Mouse (Mus musculus) midbrain, embryonic 16.5 days (tissue): Measurements from ENCODE around the gene 2010111I01Rik. TPM values are rescaled to one million over a fixed set of nuclear protein-coding genes. Genes with fewer than 3 reads are reported as not detected.
"Not testable (repeated sequence)": the region's sequence is repeated elsewhere in the genome, so short reads cannot be mapped to it uniquely, and the experiment has no call there.

ENCODE experiments used
- ATAC-seq: fragments of 200-750 bp; cut with Nextera tagmentation; 2 replicates; pipeline ENCODE4 v1.8.0; 2017; ENCODE audit warnings: moderate TSS enrichment
- H3K27ac ChIP-seq: fragments of 300-500 bp; sonication (generic); 2 replicates; pipeline ENCODE4 v1.5.1; 2014; ENCODE audit warnings: mild to moderate bottlenecking, low read length, mixed read lengths
- H3K27me3 ChIP-seq: fragments of 300-500 bp; sonication (generic); 2 replicates; pipeline ENCODE4 v1.6.1; 2014; ENCODE audit warnings: low read depth, low read length, mixed read lengths; ENCODE audit not compliant: control insufficient read depth, insufficient read depth
- H3K36me3 ChIP-seq: fragments of 300-500 bp; sonication (generic); 2 replicates; pipeline ENCODE4 v1.6.1; 2014; ENCODE audit warnings: mild to moderate bottlenecking, low read length, moderate library complexity, mixed read lengths; ENCODE audit not compliant: control insufficient read depth, insufficient read depth
- H3K4me1 ChIP-seq: fragments of 300-500 bp; sonication (generic); 2 replicates; pipeline ENCODE4 v1.6.1; 2014; ENCODE audit warnings: mild to moderate bottlenecking, low read length, mixed read lengths; ENCODE audit not compliant: control insufficient read depth, insufficient read depth
- H3K4me2 ChIP-seq: fragments of 300-500 bp; sonication (generic); 2 replicates; pipeline ENCODE4 v1.6.1; 2014; ENCODE audit warnings: mild to moderate bottlenecking, low read length, mixed read lengths
- H3K4me3 ChIP-seq: fragments of 300-500 bp; sonication (generic); 2 replicates; pipeline ENCODE4 v1.5.1; 2014; ENCODE audit warnings: low read depth, mild to moderate bottlenecking, low read length, moderate library complexity, mixed read lengths
- H3K9ac ChIP-seq: fragments of 300-500 bp; sonication (generic); 2 replicates; pipeline ENCODE4 v1.6.1; 2014; ENCODE audit warnings: low read depth, low read length, mixed read lengths
- H3K9me3 ChIP-seq: fragments of 300-500 bp; sonication (generic); replicated peaks from 2 replicates; pipeline ENCODE4 v1.6.1; 2014; ENCODE audit warnings: mild to moderate bottlenecking, low read length, mixed read lengths; ENCODE audit not compliant: control insufficient read depth, poor library complexity, severe bottlenecking
- WGBS: fragments of 180-500 bp; shearing (Covaris S2); extraction: QIAGEN DNeasy Blood & Tissue Kit; methylation state at CpG from one replicate; pipeline ENCODE4 v1.1.7; 2014; 5-methylcytosine and 5-hydroxymethylcytosine counted together
- polyA plus RNA-seq: library from polyadenylated mRNA; unstranded; fragments of >200 nt; fragmentation: Nextera tagmentation; extraction: Ambion mirVana; gene quantifications from 2 replicates; pipeline ENCODE4 v1.2.1, GENCODE M21; 2015

Gene 2010111I01Rik
- polyA plus RNA-seq, 1 experiment from 2014 or later, result 25.5 TPM

GRCm38 (mm10) chr13:63227785-63228184 is 263.1 kb downstream of the 2010111I01Rik start:
- Histone ChIP-seq H3K36me3 (no peaks in the 10 kb centered on the region), H3K27me3 (no peaks in the 10 kb centered on the region), H3K4me3 (no peak overlapping the region), H3K4me1 (0 out of 2 replicates have a peak, but pooled peaks cover 2% of the 10 kb centered on the region), H3K9me3 (no peaks in the 10 kb centered on the region), H3K9ac (no peak overlapping the region), H3K27ac (no peak overlapping the region), H3K4me2 (no peak overlapping the region)
- 85% methylated on average over 3 of the region's 3 CpGs for WGBS
- no peak for ATAC-seq

GRCm38 (mm10) chr13:63230955-63231701 is 266.4 kb downstream of the 2010111I01Rik start:
- WGBS, result 63% methylated on average over 7 of the region's 7 CpGs
- Histone ChIP-seq H3K36me3 (no peaks in the 10 kb centered on the region), H3K4me2 (no peak overlapping the region), H3K9me3 (no peaks in the 10 kb centered on the region), H3K4me1 (0 out of 2 replicates have a peak, but pooled peaks cover 2% of the 10 kb centered on the region), H3K27me3 (no peaks in the 10 kb centered on the region), H3K9ac (no peak overlapping the region), H3K4me3 (no peak overlapping the region), H3K27ac (no peak overlapping the region)
- ATAC-seq, result no peak

- 0 out of 2 replicates have a peak, but pooled peaks cover 2% of the 10 kb centered on the region for H3K4me1 ChIP-seq
- 15% methylated on average over 3 of the region's 3 CpGs for WGBS
- no peak overlapping the region for H3K9ac ChIP-seq
- no peaks in the 10 kb centered on the region for H3K27me3 ChIP-seq
- no peak overlapping the region for H3K27ac ChIP-seq
- no peak overlapping the region for H3K4me3 ChIP-seq
- H3K9me3 ChIP-seq, result no peaks in the 10 kb centered on the region
- no peak for ATAC-seq
- H3K4me2 ChIP-seq, result no peak overlapping the region
- no peaks in the 10 kb centered on the region for H3K36me3 ChIP-seq
Observed at GRCm38 (mm10) chr13:63231702-63232070, 267.0 kb downstream of the 2010111I01Rik start.

GRCm38 (mm10) chr13:63232558-63232957 is 267.9 kb downstream of the 2010111I01Rik start:
- Histone ChIP-seq H3K4me1 (0 out of 2 replicates have a peak, but pooled peaks cover 2% of the 10 kb centered on the region), H3K4me2 (no peak overlapping the region), H3K9ac (no peak overlapping the region), H3K36me3 (no peaks in the 10 kb centered on the region), H3K27ac (no peak overlapping the region), H3K27me3 (no peaks in the 10 kb centered on the region), H3K9me3 (no peaks in the 10 kb centered on the region), H3K4me3 (no peak overlapping the region)
- 67% methylated on average over 2 of the region's 2 CpGs for WGBS
- no peak for ATAC-seq

- not testable (repeated sequence) for ATAC-seq
Observed at GRCm38 (mm10) chr13:63234520-63234919, 269.8 kb downstream of the 2010111I01Rik start.

GRCm38 (mm10) chr13:63235551-63235950 is 270.9 kb downstream of the 2010111I01Rik start:
- no peak overlapping the region for H3K4me3 ChIP-seq
- H3K36me3 ChIP-seq, result no peaks in the 10 kb centered on the region
- H3K4me2 ChIP-seq, result no peak overlapping the region
- H3K27me3 ChIP-seq, result no peaks in the 10 kb centered on the region
- WGBS, result 90% methylated on average over 3 of the region's 3 CpGs
- no peak for ATAC-seq
- H3K9ac ChIP-seq, result no peak overlapping the region
- H3K27ac ChIP-seq, result no peak overlapping the region
- no peaks in the 10 kb centered on the region for H3K9me3 ChIP-seq
- peaks cover 11% of the 10 kb centered on the region for H3K4me1 ChIP-seq

More at GRCm38 (mm10) chr13:63234520-63234919, 269.8 kb downstream of the 2010111I01Rik start:
- not testable (repeated sequence) for H3K4me3 ChIP-seq, H3K27me3 ChIP-seq, H3K9me3 ChIP-seq, H3K27ac ChIP-seq, H3K4me1 ChIP-seq, H3K4me2 ChIP-seq, H3K36me3 ChIP-seq, H3K9ac ChIP-seq

GRCm38 (mm10) chr13:63236159-63236893 is 271.6 kb downstream of the 2010111I01Rik start:
- peaks cover 14% of the 10 kb centered on the region for H3K4me1 ChIP-seq
- no peak for ATAC-seq
- WGBS, result 65% methylated on average over 5 of the region's 5 CpGs
- no peak overlapping the region for H3K27ac ChIP-seq
- no peak overlapping the region for H3K9ac ChIP-seq
- H3K27me3 ChIP-seq, result no peaks in the 10 kb centered on the region
- no peaks in the 10 kb centered on the region for H3K9me3 ChIP-seq
- H3K4me2 ChIP-seq, result no peak overlapping the region
- H3K4me3 ChIP-seq, result no peak overlapping the region
- no peaks in the 10 kb centered on the region for H3K36me3 ChIP-seq

- 83% methylated on average over 7 of the region's 7 CpGs for WGBS
- no peaks in the 10 kb centered on the region for H3K36me3 ChIP-seq
- no peak for ATAC-seq
- no peak overlapping the region for H3K9ac ChIP-seq
- no peak overlapping the region for H3K4me3 ChIP-seq
- no peaks in the 10 kb centered on the region for H3K27me3 ChIP-seq
- H3K27ac ChIP-seq, result no peak overlapping the region
- H3K9me3 ChIP-seq, result no peaks in the 10 kb centered on the region
- H3K4me2 ChIP-seq, result no peak overlapping the region
- peaks cover 12% of the 10 kb centered on the region for H3K4me1 ChIP-seq
Observed at GRCm38 (mm10) chr13:63238045-63238444, 273.4 kb downstream of the 2010111I01Rik start.

- H3K4me1 ChIP-seq, result peaks cover 12% of the 10 kb centered on the region
- peak overlapping the region; percentile 68 for H3K4me2 ChIP-seq
- ATAC-seq, result peak; percentile 71
- no peaks in the 10 kb centered on the region for H3K9me3 ChIP-seq
- H3K27ac ChIP-seq, result peak overlapping the region; percentile 79
- H3K27me3 ChIP-seq, result no peaks in the 10 kb centered on the region
- H3K9ac ChIP-seq, result peak overlapping the region; percentile 79
- peak overlapping the region; percentile 75 for H3K4me3 ChIP-seq
- 4% methylated on average over 11 of the region's 11 CpGs for WGBS
- no peaks in the 10 kb centered on the region for H3K36me3 ChIP-seq
Observed at GRCm38 (mm10) chr13:63239301-63239804, 274.7 kb downstream of the 2010111I01Rik start.
